ENCODE assay signal across 18 mouse cellular contexts in genomic region chr19:17476021-17476420, GRCm38 (mm10).
"Had no signal": no experiment of that assay in that cellular context is flagged by ENCODE, and none has a peak within 500 bp of the region (broad histone marks: within the 10 kb centered on the region; RNA-seq: fewer than 3 reads in every experiment).

No protein-coding gene starts in this region.

- H3K9me3 ChIP-seq: midbrain, embryonic 10.5 days; midbrain, embryonic 12.5 days; neural tube, embryonic 13.5 days; neural tube, embryonic 15.5 days had no signal

- ATAC-seq: midbrain, embryonic 16.5 days had no signal

- DNase-seq: lung, embryonic 14.5 days; lung, postnatal 10 days; lung, postnatal 4 days; midbrain, embryonic 14.5 days; retina, postnatal 1 day; right cerebral cortex, adult 18-20 months; right cerebral cortex, postnatal 25 days; right cerebral cortex, postnatal 4 days; spleen, adult 18-20 months; thymus, adult 18-20 months; thymus, postnatal 14 days; thymus, postnatal 36 days had no signal

- H3K4me2 ChIP-seq: lung, embryonic 14.5 days; midbrain, embryonic 12.5 days; neural tube, embryonic 13.5 days; neural tube, embryonic 15.5 days had no signal

- H3K9ac ChIP-seq: lung, embryonic 14.5 days; midbrain, embryonic 12.5 days; neural tube, embryonic 13.5 days; neural tube, embryonic 15.5 days had no signal

- H3K4me1 ChIP-seq: midbrain, embryonic 10.5 days; midbrain, embryonic 12.5 days; neural tube, embryonic 13.5 days; neural tube, embryonic 15.5 days had no signal

- H3K27me3 ChIP-seq: midbrain, embryonic 12.5 days; neural tube, embryonic 13.5 days; neural tube, embryonic 15.5 days had no signal

- H3K27ac ChIP-seq: midbrain, embryonic 10.5 days; midbrain, embryonic 12.5 days; neural tube, embryonic 13.5 days; neural tube, embryonic 15.5 days had no signal

- H3K36me3 ChIP-seq: midbrain, embryonic 10.5 days; midbrain, embryonic 12.5 days; neural tube, embryonic 13.5 days; neural tube, embryonic 15.5 days had no signal

- H3K4me3 ChIP-seq: midbrain, embryonic 10.5 days; midbrain, embryonic 12.5 days; myocyte; neural tube, embryonic 13.5 days; neural tube, embryonic 15.5 days had no signal
